Mouse (Mus musculus) heart, adult 8-10 months (tissue): ENCODE measurements around the gene Gprin1. TPM values are rescaled to one million over a fixed set of nuclear protein-coding genes. Genes with fewer than 3 reads are reported as not detected.
A peak's percentile ranks its signal among the peaks of the same experiment; 100 is the strongest.

Experiments
- DNase-seq: peaks from one replicate; pipeline ENCODE4 v3.0.0; 2022; ENCODE audit warnings: low spot score
- total RNA-seq, 4 experiments: library from RNA; stranded (reverse); gene quantifications; 2 replicates each; pipeline ENCODE4 v1.2.4; 2022

Gene Gprin1
- total RNA-seq, 4 experiments from 2014 or later = 0.16 TPM; not detected in 3

DNA sequence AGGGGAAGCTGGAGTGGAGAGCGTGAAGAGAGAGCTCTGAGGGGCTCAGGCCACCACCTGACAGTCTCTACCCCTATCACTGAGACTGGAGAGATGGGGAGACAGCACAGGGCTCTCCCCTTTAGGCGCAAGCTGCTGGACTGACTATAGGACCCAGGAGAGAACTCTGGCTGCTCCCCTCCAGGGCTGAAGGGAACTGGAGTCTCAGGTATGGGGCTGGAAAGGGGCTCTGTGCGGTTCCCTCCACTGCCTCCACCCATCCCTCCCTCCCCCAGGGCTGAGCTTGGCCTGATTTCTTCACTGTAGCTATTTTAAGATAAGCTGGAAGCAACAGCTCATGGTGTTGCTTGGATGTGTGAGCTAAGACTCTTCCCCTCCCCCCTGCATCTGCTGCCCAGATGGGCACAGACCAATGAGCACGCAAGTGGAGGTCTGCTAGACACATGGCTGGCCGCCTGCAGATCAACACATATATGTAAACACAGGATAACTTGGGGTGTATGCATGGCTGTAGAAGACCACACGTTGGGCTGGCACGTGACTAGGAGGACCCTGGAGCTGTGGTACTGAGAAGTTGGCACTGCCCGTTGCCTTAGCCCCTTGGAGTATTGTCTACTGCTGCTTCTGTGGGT lies 10.6 kb upstream of the Gprin1 start:
- DNase-seq = no peak

DNA sequence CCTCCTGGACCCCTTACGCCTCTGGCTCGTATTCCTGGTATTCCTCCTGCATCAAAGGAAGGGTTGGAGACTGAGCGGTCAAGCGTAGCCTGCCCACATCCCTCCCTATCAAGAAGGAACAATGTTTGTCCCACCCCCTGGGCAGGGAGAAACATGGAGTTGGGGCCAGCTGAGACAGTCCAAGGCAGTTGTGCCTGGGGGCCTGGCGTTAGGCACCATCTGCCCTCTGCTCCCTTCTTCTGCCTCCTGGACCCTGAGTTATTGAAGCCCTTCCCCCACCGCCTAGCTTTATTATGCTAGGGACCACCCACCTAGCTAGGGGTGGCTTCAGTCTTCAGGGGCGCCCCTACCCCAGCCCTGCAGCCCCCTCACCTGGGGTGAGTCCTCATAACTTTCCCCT lies 9.8 kb upstream of the Gprin1 start:
- DNase-seq = no peak

DNA sequence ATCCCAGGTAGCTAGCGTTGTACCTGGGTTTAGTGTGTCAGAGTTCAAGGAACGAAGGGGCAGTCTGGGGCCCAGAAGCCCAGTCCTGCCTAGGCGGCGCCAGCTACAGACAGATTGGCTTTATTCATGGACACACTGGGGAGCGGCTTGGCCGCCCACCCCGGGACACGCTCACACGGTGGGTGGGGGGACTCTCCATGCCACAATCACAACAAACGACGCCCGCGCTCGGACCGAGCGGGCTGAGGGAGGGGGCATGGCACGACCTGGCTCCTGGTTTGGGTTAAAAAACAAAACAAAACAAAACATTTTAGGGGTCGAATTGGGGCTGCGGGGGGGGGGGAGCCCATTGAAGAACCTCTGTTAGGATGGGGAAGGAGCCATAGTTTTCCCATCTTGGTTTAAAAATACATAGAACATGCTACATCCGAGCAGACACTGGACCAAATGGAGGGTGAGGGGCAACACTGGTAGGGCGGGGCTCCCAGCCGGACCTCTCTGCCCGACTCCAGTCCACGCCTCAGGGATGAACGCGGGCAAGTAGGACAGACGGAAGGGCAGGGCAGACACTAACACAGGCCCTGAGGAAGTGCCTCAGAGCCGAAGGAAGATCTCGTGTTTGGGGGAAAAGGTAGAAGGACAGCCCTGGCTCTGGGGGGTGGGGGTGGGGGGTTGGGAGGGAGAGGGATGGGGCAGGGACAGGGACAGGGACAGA lies 9.2 kb upstream of the Gprin1 start:
- DNase-seq = no peak

DNA sequence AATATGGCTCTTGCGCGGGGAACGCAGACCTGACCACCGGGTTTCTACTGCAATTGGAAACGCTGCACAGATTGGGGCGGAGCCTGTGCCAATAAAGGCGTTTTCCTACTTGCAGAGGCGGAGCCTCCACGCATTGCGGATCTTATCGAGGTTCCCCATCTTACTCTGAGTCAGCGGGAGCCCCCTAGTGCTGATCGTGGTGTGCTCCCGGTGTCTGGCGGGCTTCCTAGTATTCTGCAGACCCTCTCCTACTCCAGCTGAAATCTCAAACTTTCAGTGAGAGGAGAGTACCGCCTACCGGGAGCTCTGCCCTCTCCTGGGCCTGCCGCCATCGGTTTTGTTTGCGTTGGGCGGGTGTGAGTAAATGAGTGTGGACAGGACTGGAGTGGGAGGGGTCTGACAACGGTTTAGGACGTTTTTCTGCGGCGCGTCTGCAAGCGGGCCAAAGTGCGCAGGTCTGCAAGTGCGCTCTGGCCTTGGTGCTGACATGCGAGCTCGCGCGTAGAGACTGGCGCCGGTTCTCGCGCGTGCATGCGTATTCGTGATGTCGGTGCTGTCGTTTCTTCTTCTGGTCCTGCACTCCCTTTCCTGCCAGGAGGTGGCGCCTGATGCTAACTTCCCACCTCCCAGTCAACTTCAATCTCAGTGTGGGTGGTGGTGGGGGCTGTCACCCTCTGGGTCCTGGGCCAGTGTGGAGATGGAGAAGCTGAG lies 8.5 kb upstream of the Gprin1 start:
- DNase-seq = peak; percentile 36

DNA sequence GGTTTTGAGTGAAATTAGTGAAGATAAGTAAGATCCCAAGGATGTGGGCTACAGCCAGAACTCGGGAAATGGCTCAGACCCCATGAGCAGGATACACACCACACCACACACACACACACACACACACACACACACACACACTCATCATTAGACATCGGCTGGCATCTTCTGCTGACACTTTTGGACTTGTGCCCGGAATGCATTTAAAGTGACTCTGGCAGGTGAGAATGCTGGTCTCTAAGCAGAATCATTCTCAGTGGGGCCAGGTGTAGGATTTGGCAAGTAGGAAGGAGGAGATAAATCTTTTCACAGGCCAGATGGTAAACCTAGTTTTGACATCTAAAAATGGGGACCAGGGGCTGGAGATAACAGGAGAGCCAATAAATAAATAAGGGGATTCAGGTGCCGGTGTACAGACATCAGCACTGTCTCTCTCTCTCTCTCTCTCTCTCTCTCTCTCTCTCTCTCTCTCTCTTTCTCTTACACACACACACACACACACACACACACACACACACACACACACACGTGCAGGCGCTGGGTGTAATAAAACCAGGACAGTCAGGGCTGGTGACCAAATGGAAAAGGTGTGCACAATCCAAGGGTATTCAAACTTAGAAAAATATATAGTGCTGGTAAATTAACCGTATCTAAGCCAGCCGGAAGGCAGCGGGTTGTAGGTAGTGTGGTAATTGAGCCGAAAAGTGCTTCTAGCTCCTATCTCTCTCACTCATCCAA lies 7.6 kb upstream of the Gprin1 start:
- no peak for DNase-seq

DNA sequence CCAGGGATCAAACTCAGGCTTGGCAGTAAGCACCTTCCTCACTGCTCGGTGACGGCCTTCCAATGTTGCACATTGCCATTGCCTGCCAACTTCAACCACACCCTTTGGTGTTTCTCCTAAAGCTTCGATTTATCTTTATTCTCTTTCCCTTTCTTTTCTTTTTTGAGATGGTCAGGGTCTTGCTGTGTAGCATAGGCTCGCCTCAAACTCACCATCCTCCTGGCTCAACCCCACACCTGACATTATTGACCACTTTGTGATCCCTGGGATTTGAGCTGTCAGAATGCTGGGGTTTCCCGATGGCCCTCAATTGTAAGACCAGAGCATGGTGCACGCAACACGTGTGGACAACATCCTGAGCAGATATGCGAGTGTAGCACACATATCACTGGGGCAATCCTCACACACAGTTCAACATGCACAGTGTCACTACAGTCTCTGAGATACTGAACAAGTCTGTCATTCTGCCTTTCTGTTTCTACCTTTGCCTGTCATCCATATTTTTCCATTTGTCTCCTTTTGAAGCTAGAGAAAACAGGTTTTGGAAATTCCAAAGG lies 6.6 kb upstream of the Gprin1 start:
- no peak for DNase-seq

DNA sequence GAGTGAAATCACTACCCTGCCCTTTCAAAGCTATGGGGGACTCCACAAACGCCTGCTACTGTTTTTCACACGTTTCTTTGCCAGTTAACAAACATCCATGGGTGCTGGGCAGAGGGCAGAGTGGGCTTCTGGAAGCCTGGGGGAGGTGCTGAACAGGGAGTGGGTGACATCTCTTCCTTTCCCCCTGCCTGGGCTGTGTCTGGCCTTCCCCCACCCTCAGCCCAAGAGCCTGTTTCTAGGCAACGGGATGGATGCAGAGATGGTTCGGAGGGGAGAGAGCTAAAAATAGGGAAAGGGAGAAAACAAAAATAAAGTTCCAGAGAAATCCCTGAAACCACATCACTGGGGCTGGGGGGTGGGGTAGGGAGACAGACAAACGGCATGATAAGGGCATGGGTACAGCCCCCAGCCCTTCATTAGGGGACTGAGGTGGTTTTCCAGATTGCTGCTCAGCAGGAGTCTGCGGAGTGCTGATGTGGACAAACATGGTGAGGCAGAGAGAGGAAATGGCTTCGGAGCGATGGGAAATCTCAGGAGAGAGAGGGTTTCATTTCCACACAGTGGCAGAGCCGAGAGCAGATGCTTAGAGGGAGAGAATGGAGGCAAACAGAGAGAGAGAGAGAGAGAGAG lies 5.6 kb upstream of the Gprin1 start:
- DNase-seq = no peak

DNA sequence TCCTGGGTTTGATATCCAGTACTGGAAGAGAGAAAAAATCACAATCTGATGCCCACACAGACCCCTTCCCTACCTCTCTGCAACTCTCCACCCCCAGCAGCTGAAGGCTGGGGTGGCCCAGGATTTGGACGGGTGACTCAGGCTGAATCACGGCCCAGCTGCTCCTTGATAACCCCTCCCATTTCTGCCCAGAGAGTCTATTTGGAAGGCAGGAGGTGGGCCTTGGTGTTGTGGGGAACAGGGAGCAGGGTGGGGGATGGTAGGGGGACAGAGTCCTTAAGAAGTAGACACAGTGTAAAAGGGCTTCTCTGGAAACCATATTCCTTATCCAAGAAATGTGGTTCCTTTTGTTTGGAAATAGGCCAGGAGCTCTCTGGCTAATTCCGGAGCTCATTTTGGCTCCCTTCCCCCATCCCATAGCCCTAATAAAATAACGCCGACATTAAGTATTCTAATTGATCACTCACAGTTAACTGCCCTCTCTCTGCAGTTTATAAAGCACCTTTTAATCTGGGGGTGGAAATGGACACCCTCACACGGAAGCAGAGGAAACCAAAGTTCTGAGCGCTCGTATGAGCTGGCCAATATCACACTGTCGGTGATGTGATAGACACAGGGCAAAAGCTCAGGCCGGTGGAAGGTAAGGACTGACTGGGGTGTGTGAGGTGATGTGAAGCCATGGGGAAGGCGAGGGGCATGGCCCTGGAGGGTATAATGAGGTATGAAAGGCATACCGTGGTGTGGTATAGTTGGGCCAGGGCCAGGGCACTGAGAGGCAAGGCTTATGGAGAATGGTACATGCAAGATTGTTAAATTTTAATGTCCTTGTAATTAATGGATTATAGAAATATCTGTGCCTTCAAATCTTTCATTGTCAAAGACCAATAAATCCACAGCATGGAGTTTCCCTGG lies 4.8 kb upstream of the Gprin1 start:
- DNase-seq = no peak

DNA sequence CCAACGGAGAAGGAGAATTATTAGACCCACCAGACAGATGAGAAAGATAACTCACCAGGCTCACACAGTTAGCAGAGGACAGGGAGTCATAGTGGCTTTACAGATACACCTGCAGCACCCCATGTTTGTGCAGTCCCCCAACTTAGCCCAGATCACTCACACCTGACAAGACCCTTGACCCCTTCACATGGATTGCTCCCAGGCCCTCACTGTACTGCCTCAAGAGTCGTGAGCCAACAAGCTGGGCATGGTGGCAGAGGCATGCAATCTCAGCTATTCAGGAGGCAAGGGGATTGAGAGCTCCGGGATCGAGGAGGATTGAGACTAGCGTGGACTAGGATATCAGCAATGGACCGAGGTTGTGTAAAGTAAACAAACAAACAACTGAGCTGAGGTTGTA lies 4.1 kb upstream of the Gprin1 start:
- DNase-seq = no peak

DNA sequence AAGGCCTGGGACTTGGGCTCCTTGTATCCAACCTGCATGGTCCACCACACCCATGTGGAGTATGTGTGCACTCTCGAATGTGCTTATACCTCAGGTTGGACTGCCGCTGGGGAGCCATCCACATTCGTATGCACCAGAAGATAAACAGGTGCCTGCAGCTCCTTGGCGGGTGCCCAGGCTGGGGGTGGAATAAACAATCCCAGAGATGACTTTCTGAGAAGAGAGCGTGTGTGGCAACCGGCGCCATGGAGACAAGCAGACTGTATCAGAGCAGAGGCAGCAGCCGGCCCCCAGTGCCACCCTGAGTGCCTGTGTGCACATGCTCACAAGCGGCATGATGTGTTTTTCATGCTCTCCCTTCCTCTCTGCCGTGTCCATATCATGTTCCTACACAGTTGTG lies 3.0 kb upstream of the Gprin1 start:
- no peak for DNase-seq

DNA sequence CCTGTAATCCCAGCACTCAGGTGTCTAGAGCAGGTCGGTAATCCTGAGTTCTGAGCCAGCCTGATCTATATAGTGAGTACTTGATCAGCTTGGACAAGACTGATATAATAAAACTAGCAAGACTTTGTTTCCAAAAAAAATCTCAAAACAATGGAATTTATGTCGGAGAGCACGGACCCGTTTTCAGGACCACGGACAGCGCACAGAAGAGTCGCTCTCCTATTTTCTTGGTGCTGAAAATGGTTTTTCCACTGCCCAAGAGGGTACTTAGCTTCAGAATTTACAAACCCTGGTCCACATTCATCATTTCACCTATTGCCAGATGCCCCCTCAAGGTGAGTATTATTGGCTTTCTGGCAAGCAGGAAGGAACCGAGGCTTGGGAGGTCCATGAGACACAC lies 1.0 kb upstream of the Gprin1 start:
- no peak for DNase-seq

DNA sequence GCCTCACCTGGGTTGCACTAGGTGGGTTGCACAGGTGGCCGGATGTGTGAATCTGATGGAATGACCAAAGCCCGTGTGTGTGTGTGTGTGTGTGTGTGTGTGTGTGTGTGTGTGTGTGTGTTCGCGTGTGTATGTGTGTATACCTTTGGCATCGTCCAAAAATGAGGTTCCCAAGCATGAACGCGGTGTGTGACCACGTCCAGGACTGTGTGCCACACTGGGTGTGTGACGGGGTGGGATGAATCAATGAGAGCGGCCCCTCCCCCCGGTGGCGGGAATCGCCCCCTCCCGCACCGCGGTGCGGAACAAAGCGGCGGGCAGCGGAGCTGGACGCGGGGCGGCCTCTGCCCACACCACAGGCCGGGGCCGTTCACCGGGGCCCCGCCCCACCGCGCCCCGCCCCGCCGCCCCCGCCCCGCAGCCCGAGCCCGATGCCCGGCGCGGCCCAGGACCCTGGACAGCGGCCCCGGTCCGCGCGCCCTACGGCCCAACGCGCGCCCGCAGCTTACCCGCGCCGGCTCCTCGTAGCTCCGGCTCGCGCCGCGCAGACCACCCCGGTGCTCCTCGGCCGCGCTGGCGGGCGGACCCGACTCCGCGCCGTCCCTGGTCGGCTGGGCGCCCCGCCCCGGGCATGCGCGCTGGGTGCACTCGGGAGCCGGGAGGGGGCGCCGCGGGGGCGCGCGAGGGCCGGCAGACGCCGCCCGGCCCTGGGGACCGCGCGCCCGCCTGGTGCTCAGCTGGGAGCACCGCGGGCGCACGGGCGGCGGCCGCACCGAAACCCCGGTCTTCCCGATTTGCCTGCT lies 412 bp downstream of the Gprin1 start:
- DNase-seq = no peak

DNA sequence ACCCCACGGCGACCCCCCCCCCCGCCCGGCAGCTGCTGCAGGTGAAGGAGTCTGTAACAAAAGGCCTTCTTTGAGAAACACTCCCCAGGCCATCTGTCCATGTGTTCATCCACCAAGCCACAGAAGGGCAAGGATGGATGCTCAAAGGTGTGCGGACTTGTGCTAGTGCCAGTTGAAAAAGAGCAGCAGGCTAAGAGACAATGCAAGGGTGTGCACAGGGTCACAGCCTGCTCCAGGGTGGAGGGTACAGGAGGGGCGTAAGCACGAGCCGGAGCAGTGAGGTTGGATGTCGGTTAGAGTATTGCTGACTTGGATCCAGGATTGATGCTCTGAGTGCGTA lies 983 bp downstream of the Gprin1 start:
- DNase-seq = no peak

DNA sequence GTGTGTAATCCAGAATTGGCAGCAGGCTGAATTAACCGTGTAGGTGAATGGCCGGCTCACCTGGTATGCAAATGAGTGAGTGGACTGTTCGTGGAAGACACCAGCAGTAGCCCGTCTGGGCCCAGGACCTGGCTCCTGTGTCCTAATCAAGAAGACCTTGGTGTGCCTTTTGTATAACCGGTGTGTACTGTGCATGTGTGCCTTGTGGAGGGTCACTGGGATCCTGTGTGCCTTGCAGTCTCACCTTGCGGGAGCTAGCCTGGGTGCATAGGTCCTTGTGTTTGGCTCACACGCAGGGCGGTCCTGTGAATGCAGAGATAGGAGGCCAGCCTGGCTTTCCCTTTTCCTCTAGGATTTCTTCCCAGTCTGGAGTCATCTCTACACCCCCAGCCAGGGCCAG lies 1.5 kb downstream of the Gprin1 start:
- DNase-seq = no peak

DNA sequence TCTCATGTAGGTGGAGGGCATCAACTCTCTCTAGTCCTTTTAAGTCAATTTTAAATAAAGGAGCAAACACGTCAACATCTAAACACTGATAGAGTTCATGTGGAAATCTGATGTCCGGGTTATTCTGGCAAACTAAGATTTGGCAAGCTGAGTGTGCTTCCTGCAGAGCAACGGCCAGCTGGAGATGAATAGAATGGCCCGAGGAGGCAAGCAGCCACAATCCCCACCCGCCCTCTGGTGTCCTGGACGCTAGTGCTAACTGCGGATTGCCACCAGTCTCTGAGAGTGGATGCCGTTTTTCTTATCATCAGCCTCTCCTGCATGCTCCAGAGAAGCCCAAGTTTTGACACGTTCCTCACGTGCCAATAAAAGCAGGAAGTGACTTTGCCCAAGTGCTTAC lies 2.8 kb downstream of the Gprin1 start:
- no peak for DNase-seq

DNA sequence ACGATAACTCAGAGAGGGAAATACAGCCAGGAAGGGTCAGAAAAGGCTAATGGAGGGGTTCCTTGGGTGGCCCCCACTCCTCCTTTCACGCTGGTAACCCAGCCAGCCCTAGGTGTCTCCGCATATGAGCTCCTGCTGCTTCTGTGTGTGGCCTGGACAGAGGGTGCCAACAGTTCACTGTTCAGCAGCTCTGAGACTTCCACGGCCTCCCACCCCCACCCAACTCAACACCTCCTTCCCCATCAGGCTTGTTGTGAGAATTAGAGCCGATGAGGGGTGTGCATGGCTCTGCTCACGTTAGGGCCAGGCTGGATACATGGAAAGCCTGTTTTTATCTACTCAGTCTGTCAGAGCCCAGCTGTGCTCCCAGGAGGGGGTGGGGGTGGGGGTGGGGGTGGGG lies 3.6 kb downstream of the Gprin1 start:
- DNase-seq = no peak

DNA sequence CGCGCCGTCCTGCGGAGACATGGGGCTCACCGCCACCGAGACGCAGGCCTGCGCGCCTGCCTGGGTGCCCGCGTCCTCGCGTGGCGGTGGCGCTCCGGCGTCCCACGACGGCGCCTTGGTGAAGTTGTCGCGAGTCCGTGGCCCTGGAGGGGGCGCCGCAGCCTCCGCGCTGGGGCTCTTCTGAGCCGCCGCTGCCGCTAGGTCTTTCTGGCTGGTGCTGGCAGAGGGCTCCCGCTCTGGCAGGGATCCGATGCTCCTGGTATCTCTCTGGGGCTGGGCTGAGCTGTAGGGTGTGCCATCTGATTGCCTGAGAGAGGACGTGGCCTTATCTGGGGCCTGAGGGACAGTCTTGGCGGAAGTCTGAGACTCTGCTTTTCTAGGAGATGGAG lies 11.5 kb downstream of the Gprin1 start:
- DNase-seq = no peak

DNA sequence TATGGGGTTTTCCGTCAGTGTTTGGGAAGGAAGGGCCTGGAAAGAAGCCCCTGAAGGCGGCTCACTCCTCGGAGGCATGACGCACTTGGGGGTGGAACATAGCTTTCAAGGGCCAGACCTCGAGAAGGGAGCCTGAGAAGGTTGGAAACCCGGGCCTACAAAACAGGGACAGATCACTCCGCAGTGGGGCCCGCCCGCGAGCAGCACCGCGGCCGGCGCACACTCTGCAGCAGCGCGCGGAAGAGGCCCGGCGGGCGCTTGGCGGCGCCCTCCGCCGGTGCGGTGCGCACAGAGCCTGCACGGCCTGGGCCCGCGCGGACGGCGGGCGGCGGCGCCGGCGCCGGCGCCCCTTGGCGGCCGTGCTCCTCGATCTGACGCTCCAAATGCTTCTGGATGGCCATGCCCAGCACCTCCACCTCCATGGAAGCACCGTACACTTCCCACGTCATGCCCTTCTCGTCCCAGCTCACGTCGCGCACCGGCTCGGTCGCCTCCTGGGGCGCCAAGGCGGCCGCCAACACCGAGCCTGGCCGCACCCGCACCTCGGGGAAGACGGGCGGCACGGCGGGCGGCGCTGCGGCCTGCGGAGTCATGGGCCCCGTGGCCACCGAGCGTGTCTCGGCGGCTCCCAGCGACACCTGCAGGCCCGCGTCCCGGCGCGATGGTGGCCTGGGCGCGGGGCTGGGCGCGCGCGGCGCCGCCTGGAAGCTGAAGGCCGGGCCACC lies 12.0 kb downstream of the Gprin1 start:
- no peak for DNase-seq

DNA sequence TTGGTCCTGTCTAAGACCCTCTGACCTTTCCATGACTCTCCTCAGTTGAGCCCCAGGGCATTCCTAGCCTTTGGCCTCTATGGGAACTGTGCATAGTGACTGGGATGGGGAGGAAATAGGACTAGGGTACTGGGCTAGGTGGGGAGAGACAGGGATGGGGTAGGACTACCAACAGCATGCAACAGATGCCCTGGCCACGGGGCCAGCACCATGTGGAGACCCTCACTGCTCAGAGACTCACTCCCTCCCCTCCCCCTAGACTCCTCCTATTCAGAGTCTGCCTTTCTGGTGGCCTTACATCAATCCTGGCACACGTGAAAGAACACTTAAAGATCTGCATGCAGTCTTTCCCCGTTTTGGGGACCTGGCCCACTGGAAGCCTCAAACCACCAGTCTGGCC lies 12.7 kb downstream of the Gprin1 start:
- DNase-seq = no peak
